Mouse (Mus musculus) CH12F3 (cell line): ENCODE results near the gene Gm12845.
"Not testable (repeated sequence)": the region's sequence is repeated elsewhere in the genome, so short reads cannot be mapped to it uniquely, and the experiment has no call there.

Source experiments
- in situ Hi-C: fragments of 300-500 bp; cut with MboI; formaldehyde crosslinking; loops from 2 replicates; pipeline ENCODE4 v1.14.3; 2020; ENCODE audit warnings: low sequenced_read_pairs

Gm12845 gene

DNA sequence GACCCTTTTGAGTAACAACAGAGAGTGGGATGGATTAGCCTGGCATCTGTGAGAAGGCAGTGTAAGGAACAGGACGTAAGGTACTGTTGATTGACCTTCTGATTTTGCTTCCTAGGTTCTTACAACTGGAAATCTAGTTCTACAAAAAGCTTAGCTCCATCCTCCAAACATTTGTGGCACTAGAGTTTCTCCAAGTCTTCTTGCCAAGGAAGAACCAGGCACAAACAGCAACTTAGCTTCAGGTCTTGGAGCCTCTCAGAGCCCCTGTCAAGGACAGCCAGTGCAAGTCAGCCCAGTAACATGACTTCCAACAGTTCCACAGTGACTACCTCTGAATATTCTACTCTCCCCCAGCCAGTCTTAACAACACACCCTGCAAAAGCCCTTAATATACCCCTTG lies at the start of gene Gm12845:
TSS of gene Gm12845 (plus strand) at position 301 of the 400 bp plus-strand sequence.
- in situ Hi-C loops, result no loop called here

DNA sequence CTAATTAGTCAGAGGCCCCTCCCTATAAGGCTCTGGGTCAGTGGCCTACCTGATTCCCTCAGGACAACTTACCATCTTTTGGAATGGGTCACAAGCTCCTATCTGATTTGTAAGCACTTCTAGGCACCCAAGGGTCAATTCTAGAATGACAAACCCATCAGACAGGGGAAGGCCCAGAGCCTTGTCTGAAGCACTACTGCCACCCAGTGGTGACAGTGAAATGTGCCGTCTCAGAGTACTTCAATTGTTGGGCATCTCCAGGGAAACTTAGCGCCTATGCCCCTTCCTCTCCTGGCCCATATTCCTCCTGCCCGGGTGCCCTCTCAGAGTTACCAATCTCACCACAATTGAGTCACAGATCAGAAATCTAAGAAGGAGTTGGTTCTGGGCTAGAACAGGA lies 47.3 kb upstream of the Gm12845 start:
- in situ Hi-C loops, result no loop called here

DNA sequence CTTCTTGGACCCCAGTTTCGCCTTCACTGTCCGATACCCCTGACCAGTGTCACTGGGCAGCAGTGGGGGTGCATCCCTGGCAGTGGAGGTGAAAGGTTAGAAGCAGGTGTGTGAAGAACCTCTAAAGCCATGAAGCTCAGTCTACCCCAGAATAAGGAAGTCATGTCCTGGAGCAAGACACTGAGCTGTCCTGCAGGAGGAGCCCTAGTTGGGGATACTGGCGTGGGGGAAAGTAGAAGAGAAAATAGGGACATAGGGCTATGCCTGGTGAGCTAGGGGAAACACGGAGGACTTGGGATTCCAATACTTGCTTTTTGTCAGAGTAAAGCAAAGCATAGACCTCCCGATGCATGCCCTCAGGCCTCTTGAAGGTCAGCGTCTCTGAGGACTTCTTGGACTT lies 43.2 kb upstream of the Gm12845 start:
- in situ Hi-C loops, result no loop called here

DNA sequence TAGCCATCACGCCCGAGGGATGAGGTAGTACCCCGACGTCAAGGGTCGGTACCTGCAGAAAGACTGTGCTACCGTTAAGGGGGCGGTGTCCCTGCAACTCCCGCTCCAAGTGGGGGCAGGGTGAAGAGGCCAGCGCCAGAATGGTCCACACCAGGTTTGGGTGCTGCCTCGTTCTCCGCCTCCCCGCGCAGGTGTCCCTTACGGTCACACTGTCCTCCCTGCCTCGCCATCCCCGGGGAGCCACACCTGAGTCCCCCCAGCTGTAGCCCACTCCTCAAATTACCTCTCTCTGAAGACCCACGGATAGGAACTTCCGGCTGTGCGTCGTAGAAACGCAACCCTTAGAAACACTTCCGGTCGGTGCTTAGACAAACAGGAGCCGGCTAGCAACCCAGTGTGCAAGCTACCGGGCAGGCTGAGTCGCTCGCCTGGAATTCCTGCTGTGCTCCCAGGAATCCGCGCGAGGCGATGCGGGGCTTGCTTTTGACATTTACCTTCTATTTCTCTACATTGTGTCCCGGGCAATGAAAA lies 42.2 kb upstream of the Gm12845 start, which contains the start of gene Dmap1:
TSS of gene Dmap1 (minus strand) at position 343 of the 531 bp plus-strand sequence.
- in situ Hi-C loops, result no loop called here

DNA sequence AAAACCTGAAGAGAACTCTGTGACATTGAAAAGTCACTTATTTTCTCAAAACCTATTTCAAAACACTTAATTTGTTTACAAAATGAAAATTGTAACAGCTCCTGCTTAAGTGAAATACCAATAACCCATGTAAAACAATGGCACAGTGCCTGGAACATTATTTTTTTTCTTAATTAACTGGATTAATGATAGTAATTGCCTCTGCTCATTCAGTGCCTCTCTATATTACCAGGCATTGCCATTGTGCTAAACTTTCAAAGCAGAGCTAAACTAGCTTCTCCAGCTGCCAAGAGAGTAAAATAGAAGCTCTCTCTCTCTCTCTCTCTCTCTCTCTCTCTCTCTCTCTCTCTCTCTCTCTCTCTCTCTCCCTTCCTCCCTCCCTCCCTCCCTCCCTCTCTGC lies 41.7 kb upstream of the Gm12845 start:
- in situ Hi-C loops, result no loop called here

DNA sequence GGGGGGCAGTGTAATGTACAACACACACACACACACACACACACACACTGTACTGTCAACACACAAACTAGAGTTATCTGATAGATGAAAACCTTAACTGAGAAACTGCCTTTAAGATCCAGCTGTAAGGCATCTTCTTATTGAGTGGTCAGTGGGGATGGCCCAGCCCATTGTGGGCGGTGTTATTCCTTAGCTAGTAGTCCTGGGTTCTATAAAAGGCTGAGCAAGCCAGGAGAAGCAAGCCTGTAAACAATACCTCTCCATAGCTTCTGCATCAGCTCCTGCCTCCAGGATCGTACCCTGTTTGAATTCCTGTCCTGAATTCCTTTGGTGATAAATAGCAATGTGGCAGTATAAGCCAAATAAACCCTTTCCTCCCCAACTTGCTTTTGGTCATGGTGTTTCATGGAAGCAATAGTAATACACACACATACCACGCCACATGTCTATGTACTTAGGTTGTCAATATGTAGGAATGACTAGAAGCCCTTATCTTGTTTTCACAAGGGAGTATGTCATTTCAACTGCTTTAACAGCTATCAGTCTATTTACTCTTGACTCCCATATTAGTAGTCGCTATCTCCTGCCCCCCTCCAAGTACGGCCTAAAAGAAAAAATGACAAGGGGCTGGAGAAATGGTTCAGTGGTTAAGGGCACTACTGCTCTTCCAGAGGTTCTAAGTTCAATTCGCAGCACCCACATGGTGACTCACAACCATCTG lies 41.0 kb upstream of the Gm12845 start:
- in situ Hi-C loops, result no loop called here

DNA sequence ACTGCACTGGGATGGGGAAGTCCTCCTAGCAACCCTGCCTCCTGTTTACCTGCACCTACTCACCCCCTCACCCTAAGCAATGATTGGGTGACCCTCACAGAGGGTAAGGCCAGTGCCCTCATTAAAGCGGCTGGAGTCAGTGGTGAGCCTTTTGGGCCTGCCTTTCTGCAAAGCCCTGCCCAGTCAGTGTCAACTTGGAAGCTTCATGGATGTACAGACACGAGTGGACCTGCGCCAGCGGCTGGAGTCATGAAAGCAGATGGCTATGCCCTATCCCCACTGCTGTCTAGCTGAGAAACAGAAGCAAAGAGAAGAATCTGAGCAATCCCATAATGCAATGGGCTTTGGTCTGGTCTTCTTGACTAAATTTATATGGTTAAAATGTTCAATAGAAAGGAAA lies 37.9 kb upstream of the Gm12845 start:
- in situ Hi-C loops, result no loop called here

DNA sequence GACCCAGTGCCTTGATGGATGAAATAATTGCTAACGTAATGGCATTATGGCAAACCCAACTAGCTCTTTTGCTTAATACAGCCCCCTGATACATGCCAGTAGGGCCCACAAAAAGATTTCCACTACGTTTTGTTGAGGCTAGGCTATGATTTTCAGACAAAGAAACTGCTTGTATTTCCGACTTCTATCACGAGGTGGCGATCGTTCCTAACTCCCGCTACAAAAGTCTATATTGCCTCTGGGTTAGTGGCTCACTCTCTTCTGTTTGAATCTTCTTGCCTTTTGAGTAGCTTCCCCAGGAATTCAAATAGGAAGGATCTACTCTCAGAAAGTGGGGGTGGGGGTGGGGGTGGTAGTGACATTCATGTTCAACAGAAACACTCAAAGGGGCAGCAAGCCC lies 18.9 kb upstream of the Gm12845 start:
- in situ Hi-C loops, result no loop called here

DNA sequence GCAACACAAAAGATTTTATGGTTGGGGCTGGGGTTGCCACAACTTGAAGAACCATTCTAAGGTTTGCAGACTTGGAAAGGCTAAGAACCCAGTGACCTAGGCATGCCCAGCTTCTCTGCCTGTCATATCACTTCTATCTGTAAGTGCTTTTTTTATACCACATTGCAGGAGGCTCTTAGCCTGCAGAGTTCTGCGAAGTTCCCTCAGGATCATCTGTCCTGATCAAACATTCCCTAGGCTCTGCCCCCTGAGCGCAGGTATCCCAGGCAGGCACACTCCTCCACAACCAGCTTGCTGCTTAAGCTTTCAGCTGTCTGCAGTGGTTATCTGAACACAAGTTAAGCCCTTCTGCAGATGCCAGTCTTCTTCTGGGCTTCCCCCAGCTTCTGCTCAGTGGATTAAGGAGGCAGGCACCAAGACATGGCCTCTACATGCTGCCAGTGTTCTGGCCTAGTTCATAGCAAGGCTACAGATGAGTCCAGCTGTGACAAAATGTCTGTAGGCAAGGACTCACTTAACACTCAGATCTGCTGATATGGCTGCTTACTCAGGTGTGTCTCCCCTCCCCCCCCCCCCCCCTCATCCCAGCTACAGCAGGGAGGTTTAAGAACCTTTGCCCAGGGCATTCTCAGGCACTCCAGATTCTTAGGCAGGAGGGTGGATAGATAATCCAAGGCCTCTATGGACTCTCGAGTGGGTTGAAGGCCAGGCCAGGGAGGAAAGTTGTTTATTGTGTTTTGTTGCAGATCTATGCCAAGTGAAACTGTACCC lies 15.2 kb upstream of the Gm12845 start:
- in situ Hi-C loops, result no loop called here

DNA sequence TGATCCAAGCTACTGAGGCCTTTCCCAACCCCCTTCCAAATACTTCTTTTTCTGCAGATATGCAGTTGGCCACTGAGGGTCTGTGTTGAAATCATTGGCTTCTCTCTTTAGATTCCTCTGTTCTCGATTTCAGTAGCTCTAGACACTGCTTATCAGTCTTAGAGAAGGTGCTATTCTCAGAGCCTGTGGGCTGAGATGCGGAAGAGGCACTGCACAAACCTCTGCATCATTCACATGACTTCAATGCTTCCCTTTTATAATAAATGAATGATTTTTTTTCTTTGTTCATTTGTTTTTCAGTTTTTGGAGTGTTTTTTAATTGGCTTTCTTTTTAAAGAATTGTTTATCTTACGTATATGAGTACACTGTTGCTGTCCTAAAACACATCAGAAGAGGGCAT lies 11.9 kb upstream of the Gm12845 start:
- in situ Hi-C loops, result loop anchor here (10.0 kb wide), 1 partner anchor 52 kb away; the partner anchor contains the start of gene Klf17

DNA sequence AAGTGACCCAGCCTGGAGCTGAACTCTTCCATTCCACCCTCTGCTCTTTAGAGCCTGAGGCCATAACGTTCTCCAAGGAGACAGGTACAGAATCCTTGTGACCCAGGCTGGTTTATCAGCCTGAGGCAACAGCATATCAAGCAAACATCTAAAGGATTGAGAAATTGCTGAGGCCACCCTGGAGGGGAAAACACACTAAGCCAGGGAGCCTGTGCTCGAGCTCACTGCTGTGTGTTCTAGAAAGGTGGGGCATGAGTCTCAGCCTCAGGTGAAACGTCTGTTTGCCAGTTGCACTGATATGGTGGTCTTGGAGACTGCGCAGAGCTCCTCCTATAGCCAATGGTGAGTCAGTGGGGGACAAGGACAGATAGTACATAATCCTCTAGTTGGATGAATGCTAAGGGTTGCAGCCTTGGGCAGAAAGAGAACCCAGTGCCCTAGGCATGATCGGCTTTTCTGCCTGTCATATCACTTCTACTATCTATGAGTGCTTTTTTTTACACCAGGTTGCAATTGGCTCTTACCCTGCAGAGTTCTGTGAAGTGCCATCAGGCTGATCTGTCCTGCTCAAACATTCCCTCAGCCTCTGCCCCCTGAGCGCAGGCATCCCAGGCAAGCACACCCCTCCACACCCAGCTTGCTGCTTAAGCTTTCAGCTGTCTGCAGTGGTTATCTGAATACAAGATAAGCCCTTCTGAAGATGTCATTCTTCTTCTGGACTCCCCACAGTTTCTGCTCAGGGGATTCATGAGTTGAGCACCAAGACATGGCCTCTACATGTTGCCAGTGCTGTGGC lies 10.7 kb upstream of the Gm12845 start:
- in situ Hi-C loops, result loop anchor here (10.0 kb wide), 1 partner anchor 51 kb away; the partner anchor contains the start of gene Klf17

DNA sequence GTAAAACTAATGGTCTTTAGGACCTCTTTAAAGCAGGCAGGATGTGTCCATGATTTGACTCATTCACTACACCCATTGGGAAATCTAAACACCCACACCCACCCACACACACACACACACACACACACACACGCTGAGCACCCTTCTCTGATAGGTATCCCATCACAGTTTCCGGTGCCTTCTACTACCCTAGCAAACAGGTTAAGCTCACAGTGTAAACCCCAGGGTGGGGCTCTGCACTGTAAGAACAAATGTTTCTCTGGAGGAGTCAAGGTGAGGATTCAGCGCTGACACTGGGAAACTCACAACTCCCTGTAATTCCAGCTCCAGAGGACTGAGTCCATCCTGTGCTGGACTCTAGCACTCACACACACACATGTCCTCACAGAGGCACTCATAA lies 7.7 kb downstream of the Gm12845 start:
- in situ Hi-C loops, result no loop called here

DNA sequence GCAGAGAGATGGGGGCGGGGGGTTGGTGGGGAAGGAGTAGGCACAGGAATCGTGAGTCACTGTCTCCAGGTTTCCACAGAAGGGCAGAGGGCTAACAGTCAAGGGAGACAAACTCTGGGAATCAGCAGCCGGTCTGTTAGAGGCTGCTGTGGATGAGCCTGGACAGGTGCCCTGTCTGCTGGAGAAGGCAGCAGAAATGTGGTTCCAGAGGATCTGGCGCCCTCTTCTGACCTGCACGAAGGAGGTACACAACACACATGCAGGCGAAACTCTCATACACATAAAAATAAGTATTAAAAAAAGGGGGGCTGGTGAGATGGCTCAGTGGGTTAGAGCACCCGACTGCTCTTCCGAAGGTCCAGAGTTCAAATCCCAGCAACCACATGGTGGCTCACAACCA lies 13.3 kb downstream of the Gm12845 start:
- in situ Hi-C loops, result no loop called here

DNA sequence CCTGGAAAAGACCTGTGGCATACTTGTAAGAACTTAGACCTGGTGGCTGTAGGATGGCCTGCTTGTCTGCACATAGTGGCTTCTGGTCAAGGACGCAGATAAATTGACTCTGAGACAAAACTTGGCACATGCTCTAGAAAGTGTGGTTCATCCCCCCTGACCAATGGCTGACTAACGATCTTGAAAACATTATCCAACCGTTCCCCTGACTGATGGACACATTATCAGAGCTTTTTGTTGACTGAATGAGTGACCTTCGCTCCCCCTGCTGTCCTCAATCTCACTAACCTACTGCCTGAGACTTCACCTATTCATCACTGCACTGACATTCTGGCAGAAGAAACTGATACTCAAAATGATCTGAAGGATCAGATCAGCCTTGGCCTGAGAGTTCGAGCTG lies 28.3 kb downstream of the Gm12845 start:
- in situ Hi-C loops, result not testable (repeated sequence)

DNA sequence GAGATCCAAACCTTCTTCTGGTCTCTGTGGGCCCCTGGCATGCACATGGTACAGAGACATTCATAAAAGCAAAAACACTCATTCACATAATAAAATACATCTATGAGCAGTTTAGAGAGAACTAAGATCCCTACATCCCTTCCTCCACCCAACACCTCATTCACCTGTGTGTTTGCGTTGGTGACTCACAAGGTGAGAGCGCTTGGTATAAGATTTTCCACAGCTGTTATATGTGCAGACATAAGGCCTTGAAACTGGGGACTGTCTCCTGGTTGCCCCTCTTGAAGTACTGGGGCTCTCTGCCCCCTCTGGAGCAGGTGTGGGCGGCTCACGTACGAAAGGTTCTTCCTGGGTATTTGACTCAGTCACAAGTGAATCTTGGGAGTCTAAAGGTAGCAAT lies 35.9 kb downstream of the Gm12845 start:
- in situ Hi-C loops, result loop anchor here (10.0 kb wide), 1 partner anchor 45 kb away; no protein-coding TSS in a partner anchor

DNA sequence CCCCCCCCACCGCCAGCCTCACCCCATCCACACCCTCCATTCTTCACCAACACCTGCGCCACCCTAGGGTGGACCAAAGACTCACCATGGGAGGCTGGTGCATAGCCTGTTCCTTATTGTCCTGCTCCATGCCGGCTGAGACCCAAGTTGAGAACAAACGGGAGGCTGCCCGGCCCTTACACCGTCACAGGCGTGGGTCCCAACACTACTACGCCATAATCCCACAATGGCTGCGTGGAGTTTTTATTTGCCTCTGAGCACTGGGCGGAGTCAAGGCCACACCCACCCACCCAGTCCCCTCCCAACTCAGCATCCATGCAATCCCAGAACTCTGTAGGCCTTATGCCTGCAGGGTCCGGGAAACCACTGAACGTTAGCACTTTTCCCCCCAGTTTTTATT lies 41.2 kb downstream of the Gm12845 start, which contains the start of gene Klf17:
TSS of gene Klf17 (minus strand) at position 233 of the 400 bp plus-strand sequence.
- in situ Hi-C loops, result loop anchor here (10.0 kb wide), 1 partner anchor 51 kb away; no protein-coding TSS in a partner anchor

DNA sequence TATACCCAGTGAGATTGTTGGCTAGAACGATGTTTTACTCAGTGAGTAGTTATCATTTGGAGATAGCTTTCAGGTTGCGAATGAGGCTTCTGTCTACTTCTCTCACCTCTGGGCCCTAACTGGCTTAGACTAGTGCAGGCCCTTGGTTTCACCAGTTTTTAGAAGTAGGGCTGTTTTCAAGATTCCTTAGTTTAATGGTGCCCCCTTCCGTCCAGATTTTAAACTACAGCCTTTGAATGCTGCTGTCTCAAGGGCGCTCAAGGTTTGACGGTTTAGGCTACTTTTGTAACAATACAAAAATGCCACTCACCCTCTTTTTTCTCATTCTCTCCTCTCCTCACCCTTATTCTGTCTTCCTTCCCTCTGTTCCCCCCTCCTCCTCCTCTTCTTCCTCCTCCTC lies 46.7 kb downstream of the Gm12845 start:
- in situ Hi-C loops, result no loop called here

DNA sequence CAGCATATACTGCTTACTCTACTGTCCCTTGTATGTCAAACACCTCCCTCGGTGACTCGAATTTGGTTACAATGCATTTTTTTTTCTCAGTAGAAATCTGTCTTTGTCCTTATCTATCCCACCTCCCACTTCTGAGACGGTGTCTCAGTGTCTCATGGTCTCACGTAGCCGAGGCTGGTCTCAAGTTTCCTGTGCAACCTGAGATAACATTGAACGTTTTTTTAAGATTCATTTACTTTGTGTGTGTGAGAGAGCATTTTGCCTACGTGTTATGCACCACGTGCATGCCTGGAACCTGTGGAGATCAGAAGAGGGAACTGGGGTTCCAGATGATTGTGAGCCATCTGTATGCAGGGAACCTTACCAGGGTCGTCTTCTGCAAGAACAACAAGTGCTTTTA lies 48.7 kb downstream of the Gm12845 start:
- in situ Hi-C loops, result no loop called here
